Mouse (Mus musculus) liver, embryonic 14.5 days (tissue): Measurements from ENCODE around the gene Zfand6. TPM values are rescaled to one million over a fixed set of nuclear protein-coding genes. Genes with fewer than 3 reads are reported as not detected.

Experiments used
- ATAC-seq: fragments of 200-750 bp; cut with Nextera tagmentation; 2 replicates; pipeline ENCODE4 v1.8.0; 2017; ENCODE audit warnings: moderate number of reproducible peaks, mild to moderate bottlenecking, moderate library complexity; ENCODE audit not compliant: insufficient read depth
- DNase-seq, 3 experiments: peaks; one replicate each; pipeline ENCODE4 v3.0.0-alpha.2; 2012 to 2013; ENCODE audit warnings: low read depth in 3 of 3, low spot score in 3 of 3
- H3K27ac ChIP-seq: fragments of 300-500 bp; sonication (generic); 2 replicates; pipeline ENCODE4 v1.5.1; 2014; ENCODE audit warnings: moderate library complexity, mild to moderate bottlenecking, control low read depth, inconsistent platforms
- H3K27me3 ChIP-seq: fragments of 300-500 bp; sonication (generic); 2 replicates; pipeline ENCODE4 v1.6.1; 2014; ENCODE audit warnings: mild to moderate bottlenecking, low read length, moderate library complexity; ENCODE audit not compliant: control insufficient read depth, insufficient read depth
- H3K36me3 ChIP-seq: fragments of 300-500 bp; sonication (generic); replicated peaks from 2 replicates; pipeline ENCODE4 v1.6.1; 2014; ENCODE audit warnings: low read depth; ENCODE audit not compliant: control insufficient read depth, insufficient read depth
- H3K4me1 ChIP-seq, 2 experiments: fragments of 200-500 bp in 1 of 2; fragments of 300-500 bp in 1 of 2; sonication (generic) in 1 of 2; replicated peaks; 2 replicates each; pipeline ENCODE4 v1.6.1; 2012 to 2014; ENCODE audit warnings: antibody characterized with exemption in 1 of 2, inconsistent platforms in 1 of 2, low read length in 1 of 2; ENCODE audit not compliant: control insufficient read depth in 2 of 2, insufficient read depth in 2 of 2
- H3K4me2 ChIP-seq: fragments of 300-500 bp; sonication (generic); 2 replicates; pipeline ENCODE4 v1.6.1; 2014; ENCODE audit warnings: low read depth, mild to moderate bottlenecking, control low read depth, moderate library complexity
- H3K4me3 ChIP-seq, 2 experiments: fragments of 200-500 bp in 1 of 2; fragments of 300-500 bp in 1 of 2; sonication (generic) in 1 of 2; 2 replicates each; pipeline ENCODE4 v1.5.1; 2012 to 2014; ENCODE audit warnings: low read depth in 2 of 2, low read length in 2 of 2, mild to moderate bottlenecking in 2 of 2, control low read depth in 1 of 2, inconsistent platforms in 1 of 2, moderate library complexity in 1 of 2; ENCODE audit not compliant: insufficient read depth in 1 of 2
- H3K9ac ChIP-seq: fragments of 300-500 bp; sonication (generic); replicated peaks from 2 replicates; pipeline ENCODE4 v1.6.1; 2014; ENCODE audit warnings: mild to moderate bottlenecking, control low read depth, moderate library complexity
- H3K9me3 ChIP-seq: fragments of 300-500 bp; sonication (generic); 2 replicates; pipeline ENCODE4 v1.6.1; 2016; ENCODE audit warnings: low read length, mixed read lengths; ENCODE audit not compliant: control insufficient read depth
- CTCF ChIP-seq: IDR thresholded peaks from 2 replicates; pipeline ENCODE4 v1.5.1; 2016; ENCODE audit warnings: antibody characterized with exemption, low read depth, control low read depth
- EP300 ChIP-seq: IDR thresholded peaks from 2 replicates; pipeline ENCODE4 v1.6.1; 2016; ENCODE audit warnings: antibody characterized with exemption, low read depth
- WGBS: fragments of 180-500 bp; shearing (Covaris S2); extraction: QIAGEN DNeasy Blood & Tissue Kit; methylation state at CpG from one replicate; pipeline ENCODE4 v1.1.7; 2014; ENCODE audit not compliant: insufficient replicate concordance; 5-methylcytosine and 5-hydroxymethylcytosine counted together
- polyA plus RNA-seq, 2 experiments: library from polyadenylated mRNA; depleted of rRNA in 1 of 2; stranded (reverse) in 1 of 2; unstranded in 1 of 2; fragments of >200 nt; fragmentation: Nextera tagmentation in 1 of 2; extraction: Ambion mirVana in 1 of 2; gene quantifications; 2 replicates each; pipeline versions ENCODE4 v1.2.1 to v1.2.3; 2012 to 2014

Gene Zfand6
- polyA plus RNA-seq, 2 experiments, result 75.5 to 125 TPM

DNA sequence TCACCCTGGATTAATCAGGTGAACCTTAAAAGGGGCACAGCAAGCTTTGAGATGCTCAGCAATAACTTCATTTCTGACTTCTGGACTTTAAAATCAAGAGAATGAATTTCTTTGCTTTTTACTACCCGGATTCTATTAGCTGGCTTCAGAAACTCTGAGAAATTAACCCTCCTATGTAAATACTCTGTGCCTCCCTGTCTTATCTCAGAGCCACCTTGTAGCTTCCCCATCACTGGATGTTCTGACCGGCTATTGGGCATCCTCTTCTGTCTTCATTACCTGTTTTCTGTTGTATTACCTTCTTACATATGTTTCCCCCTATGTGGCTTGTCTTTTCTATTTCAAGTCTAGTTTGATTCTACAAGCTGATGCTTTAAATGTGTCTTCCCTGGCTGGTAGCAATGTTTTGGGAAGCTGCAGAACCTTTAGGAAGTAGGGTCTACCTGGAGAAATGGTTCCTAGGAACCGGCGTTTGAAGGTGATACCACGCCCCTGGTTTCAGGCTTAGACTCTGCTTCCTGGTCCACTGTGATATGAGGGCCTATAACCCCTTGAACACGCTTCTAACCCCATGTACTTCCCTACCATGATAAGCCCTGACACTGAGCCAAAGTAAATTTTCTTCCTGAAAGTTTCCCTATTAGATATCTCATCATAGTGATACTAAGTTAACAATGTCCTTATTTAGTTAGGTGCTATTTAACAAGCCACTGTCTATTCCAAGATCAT, 46.3 kb downstream of the Zfand6 start:
- H3K36me3 ChIP-seq, result no peaks in the 10 kb centered on the region
- WGBS, result 51% methylated on average over 6 of the region's 6 CpGs
- H3K4me1 ChIP-seq, result peaks cover 15 to 16% of the 10 kb centered on the region in 2 experiments
- H3K9me3 ChIP-seq, result no peaks in the 10 kb centered on the region
- ATAC-seq (peak; percentile 67; the same call in 1 of the 2 replicates), DNase-seq (no peak)
- H3K4me3 ChIP-seq, result no peak overlapping the region
- peak overlapping the region; percentile 37 for H3K27ac ChIP-seq
- no peaks in the 10 kb centered on the region for H3K27me3 ChIP-seq
- TF ChIP-seq CTCF, result no peak
- TF ChIP-seq EP300, result no peak
- H3K9ac ChIP-seq, result peak overlapping the region; percentile 27
- peak overlapping the region; percentile 2; the same call in 1 of the 2 replicates for H3K4me2 ChIP-seq

DNA sequence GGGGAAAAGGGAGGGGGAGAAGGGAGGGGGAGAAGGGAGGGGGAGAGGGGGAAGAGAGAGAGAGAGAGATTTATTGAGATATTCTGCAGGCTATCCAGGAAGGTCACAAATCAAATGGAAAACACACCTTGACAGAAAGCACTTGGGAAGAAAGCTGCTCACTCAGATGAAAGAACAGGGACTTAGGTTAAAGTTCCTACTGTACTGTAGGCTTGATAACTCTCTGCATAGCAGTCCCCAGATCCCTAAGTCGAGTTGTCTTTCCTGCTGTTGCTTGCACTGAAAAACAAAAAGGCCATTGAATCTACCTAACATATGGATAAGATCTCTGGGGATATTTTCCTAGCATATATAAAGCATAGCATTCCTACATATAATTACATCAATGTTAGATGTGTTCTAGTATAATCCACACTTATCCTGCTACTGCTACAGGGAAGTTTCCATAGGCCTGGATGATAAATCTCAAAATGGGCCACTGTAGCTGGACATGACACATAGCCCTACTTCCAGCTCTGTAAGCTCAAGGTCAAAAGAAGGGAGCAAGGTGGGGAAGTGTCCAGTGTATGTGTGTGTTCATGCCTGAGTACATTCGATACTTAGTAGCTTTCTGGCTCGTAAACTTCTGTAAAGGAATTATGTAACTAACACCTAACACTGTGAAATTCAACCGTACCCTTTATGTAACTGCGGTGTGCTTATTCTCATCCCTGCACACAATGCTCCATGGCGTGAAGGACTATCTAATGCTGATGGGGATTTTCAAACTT, 47.4 kb downstream of the Zfand6 start:
- no peak for DNase-seq

DNA sequence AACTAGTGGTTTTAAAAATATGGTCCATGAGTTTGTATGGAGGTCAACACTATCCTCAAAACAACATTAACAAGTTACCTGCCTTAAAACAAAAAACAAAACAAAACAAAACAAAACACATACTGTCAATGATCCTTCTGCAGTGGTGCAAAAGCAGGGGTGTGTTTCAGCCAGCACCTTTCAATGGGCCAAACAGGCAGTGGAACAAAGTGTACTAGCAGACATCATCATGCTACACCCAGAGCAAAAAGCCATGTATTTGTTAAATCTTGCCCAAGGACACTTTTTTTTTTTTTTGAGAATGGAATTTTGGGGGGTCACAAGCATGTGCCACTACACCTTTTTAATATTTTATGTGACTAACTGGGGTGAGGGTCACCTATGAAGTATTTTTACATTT, 52.8 kb downstream of the Zfand6 start:
- TF ChIP-seq EP300 (no peak), CTCF (no peak)
- Histone ChIP-seq H3K36me3 (peaks cover 22% of the 10 kb centered on the region), H3K4me3 (no peak overlapping the region), H3K27ac (no peak overlapping the region), H3K27me3 (no peaks in the 10 kb centered on the region), H3K9me3 (no peaks in the 10 kb centered on the region), H3K4me1 (peaks cover 9 to 12% of the 10 kb centered on the region in 2 experiments), H3K4me2 (no peak overlapping the region), H3K9ac (no peak overlapping the region)
- no peak for DNase-seq
- no peak for ATAC-seq

More for the DNA sequence above, 47.4 kb downstream of the Zfand6 start:
- ATAC-seq, result no peak
- 83% methylated on average over 6 of the region's 6 CpGs for WGBS
- H3K4me1 ChIP-seq, result peaks cover 15% of the 10 kb centered on the region in 2 experiments
- no peak overlapping the region for H3K9ac ChIP-seq
- no peaks in the 10 kb centered on the region for H3K36me3 ChIP-seq
- H3K27me3 ChIP-seq, result no peaks in the 10 kb centered on the region
- no peak overlapping the region for H3K27ac ChIP-seq
- H3K4me2 ChIP-seq, result no peak overlapping the region
- no peaks in the 10 kb centered on the region for H3K9me3 ChIP-seq
- no peak for TF ChIP-seq EP300
- TF ChIP-seq CTCF, result no peak
- no peak overlapping the region for H3K4me3 ChIP-seq

DNA sequence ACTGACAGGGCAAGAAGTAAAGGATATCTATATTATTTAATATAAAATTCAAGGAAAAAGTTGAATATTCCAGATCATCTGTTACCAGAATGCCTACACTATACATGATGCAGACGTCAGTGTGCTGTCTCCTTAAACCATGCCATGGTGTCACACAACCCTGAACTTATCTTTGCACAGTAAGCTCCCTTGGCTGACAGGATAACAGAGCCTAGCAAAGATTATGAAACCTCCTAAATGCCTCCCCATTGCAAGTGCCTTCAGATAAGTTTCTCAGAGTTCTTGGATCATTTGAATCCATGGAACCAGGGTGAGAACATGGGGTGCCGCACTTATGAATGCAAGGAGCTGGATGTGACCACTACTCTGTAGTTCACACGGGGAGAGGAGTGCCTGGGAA, 57.9 kb downstream of the Zfand6 start:
- no peaks in the 10 kb centered on the region for H3K9me3 ChIP-seq
- TF ChIP-seq EP300 (peak; percentile 92), CTCF (no peak)
- peak overlapping the region; percentile 53 for H3K4me2 ChIP-seq
- peaks cover 18 to 20% of the 10 kb centered on the region in 2 experiments for H3K4me1 ChIP-seq
- H3K27ac ChIP-seq, result peak overlapping the region; percentile 54
- WGBS, result 43% methylated on average over 3 of the region's 3 CpGs
- ATAC-seq, result peak; percentile 100
- H3K36me3 ChIP-seq, result peaks cover 34% of the 10 kb centered on the region
- H3K27me3 ChIP-seq, result no peaks in the 10 kb centered on the region
- H3K9ac ChIP-seq, result peak overlapping the region; percentile 45
- DNase-seq, result peak; percentile 68 to 70 (median 68)
- H3K4me3 ChIP-seq, result no peak overlapping the region

DNA sequence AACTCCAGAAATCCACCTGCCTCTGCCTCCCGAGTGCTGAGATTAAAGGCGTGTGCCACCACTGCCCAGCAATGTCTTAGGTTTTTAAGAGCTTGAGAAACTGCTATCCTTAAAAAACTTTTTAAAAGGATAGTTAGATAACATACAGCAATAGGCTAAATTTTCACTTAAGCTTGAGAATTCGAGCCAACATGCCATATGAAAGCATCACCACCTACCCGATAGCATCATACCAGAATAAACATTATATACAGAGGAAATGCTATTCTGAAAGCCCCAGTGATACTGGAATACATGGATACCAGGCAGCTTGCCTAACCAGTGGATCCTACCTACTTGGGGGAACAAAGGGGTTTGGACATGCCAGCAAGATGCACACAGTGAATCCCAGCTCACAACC, 66.0 kb downstream of the Zfand6 start:
- TF ChIP-seq EP300, result no peak
- TF ChIP-seq CTCF, result no peak
- 84% methylated on average over 4 of the region's 4 CpGs for WGBS
- Histone ChIP-seq H3K27me3 (no peaks in the 10 kb centered on the region), H3K27ac (no peak overlapping the region), H3K36me3 (no peaks in the 10 kb centered on the region; the same call in 1 of the 2 replicates), H3K9ac (no peak overlapping the region), H3K9me3 (no peaks in the 10 kb centered on the region), H3K4me3 (no peak overlapping the region), H3K4me1 (no peaks in the 10 kb centered on the region), H3K4me2 (no peak overlapping the region)
- no peak for ATAC-seq
- DNase-seq, result no peak
